Mouse (Mus musculus) frontal cortex, adult 2 months (tissue): ENCODE measurements around the gene Mrgprh. TPM values are rescaled to one million over a fixed set of nuclear protein-coding genes. Genes with fewer than 3 reads are reported as not detected.
"Not testable (repeated sequence)": the region's sequence is repeated elsewhere in the genome, so short reads cannot be mapped to it uniquely, and the experiment has no call there.

Experiments
- DNase-seq, 2 experiments: peaks; one replicate each; pipeline ENCODE4 v3.0.0; 2022; ENCODE audit warnings: low spot score in 1 of 2; ENCODE audit errors: extremely low spot score in 1 of 2
- polyA plus RNA-seq: library from polyadenylated mRNA; depleted of rRNA; stranded (reverse); fragments of >200 nt; gene quantifications from 2 replicates; pipeline ENCODE4 v1.2.3, GENCODE M21; 2012

The Mrgprh gene
- polyA plus RNA-seq, 1 experiment: 0.22 TPM

DNA sequence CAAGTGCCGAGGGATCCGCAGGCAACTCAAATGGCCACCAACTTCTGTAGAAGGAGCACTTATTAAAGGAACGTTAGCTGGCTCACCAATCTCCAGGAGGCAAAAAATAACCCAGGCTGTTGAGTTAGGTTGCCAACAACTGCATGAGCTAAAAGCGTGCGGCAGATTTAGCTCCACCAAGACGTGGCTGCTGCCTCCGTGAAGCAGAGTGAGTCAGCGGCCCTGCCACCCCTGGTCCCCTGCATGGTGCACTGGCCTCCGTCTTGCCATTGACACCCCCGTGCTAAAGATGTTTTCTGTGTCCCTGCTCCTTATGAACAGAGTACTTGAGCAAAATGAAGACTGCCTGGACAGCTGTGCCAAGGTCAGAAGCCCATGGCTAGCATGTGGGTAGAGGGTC lies 9.0 kb upstream of the Mrgprh start:
- DNase-seq: peak; percentile 77 to 82

DNA sequence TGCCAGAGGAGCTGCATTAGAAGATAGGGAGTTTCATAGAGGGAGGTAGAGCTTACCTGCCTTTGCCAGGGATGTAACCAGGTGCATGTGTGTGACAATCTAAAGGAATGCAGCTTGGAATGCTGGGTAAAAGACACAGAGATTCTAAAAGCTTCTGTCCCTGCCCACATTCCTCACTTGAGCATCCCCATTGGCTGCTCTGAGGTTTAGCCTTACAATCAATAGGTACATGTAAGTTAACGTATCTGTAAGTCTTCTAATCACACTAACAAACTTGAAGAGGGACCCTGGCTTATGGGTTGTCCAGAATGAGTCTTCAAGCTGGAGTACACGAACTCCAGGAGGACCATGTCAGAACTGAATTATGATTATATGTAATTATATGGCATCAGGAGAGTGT lies 7.8 kb upstream of the Mrgprh start, which contains the start of gene Mas1:
Gene Mas1 (minus strand): TSS at position 101 of the 400 bp plus-strand sequence.
- DNase-seq: no peak

DNA sequence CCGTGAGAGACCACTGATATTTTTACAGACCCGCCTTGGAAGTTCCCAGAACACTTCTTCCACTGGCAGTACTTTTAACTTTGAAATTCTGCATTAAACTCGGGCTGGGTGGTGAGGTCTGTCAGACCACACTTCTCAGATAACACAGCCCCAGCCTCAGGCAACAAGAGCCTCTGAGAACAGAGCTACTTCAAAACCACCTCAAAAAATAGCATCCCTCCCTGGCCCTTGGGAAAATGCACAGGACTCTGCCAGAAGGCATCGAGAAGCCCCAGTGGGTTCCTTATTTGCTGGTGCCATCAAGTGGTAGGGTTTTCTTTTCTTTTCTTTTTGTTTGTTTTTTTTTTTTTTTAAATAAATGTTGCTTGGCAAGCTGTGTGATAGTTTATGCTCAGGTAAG lies 7.2 kb upstream of the Mrgprh start:
- no peak for DNase-seq

DNA sequence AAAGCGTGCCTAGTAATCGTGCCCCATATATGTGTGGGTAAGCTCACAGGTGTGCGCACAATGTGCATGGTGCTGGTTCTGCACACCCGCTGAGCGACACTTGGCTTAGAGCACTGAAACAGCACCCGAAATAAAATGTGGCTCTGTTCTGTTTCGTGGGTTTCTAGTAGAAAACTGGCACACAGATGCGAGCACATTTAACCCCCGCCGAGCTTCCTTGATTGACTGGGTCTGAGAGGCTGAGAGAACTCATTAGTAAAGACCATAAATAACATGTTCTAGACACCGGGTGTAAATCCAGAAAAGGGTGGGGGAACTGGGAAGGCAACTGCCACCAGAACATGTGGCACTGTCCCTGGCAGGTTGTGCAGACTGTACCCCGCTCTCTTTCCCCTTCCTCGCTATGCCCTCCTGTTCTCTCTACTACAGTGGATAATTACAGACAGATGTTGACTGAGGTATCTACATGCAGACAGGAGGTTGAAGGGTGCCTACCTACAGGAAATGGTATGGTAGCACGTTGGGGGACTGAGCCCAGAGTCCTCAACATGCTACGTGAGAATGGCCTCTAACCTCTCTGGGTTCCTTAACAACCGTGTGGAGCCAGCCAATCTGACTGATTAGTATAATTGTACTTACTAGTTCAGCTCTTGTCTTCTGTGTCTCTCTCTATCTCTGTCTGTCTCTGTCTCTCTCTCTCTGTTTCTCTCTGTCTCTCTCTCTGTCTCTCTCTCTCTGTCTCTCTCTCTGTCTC lies 3.4 kb upstream of the Mrgprh start:
- DNase-seq: peak; percentile 52 to 68

DNA sequence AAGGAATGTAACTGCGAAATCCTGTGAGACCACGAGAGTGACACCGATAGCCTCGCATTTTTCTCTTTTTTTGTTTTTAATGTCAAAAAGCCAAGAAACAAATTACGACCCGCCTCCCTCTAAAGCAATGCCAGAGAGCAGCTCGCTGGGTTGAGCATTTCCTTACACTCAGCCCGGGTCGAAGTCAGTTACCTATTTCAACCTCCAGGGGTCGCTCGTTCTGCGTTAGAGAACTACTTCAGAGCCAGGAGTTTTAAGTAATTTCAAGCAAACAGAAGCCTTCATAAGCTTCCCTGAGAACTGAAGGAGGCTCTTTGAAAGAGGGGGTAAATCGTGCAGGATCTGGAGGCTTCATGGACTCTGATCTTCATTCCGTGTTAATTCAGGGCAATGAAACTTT lies 4.3 kb downstream of the Mrgprh start:
- peak; percentile 69 to 96 for DNase-seq

DNA sequence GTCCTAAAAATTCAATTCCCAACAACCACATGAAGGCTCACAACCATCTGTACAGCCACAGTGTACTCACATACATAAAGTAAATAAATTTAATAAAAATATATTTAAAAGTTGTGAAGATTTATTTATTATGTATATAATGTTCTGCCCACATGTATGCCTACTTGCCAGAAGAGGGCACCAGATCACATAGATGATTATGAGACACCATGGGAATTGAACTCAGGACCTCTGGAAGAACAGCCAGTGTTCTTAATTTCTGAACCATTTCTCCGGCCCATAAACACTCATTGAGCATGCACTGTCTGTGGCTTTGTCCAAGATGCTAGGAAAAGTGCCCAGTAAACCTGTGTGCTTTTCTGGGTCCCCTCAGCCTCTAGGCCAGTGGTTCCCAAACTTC lies 5.4 kb downstream of the Mrgprh start:
- DNase-seq: no peak

DNA sequence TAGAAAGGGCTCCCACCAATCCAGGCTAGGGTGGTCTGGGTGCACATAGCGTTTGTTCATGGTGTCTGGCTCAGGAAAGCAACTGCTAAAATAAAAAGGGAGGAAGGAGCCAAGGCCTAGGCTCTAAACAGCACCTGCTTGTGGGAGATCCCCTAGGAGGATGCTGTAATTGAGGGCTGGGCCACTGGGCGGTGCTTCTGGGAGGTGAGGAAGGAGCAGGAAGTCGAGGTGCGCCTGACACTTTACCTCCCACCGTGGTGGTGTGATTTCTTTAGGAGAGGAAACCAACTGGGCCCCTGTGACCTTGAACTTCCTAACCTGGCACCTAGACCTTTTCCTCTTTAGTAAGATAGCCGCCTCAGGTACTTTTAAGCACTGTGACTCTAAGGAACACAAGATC lies 10.8 kb downstream of the Mrgprh start:
- DNase-seq: no peak

DNA sequence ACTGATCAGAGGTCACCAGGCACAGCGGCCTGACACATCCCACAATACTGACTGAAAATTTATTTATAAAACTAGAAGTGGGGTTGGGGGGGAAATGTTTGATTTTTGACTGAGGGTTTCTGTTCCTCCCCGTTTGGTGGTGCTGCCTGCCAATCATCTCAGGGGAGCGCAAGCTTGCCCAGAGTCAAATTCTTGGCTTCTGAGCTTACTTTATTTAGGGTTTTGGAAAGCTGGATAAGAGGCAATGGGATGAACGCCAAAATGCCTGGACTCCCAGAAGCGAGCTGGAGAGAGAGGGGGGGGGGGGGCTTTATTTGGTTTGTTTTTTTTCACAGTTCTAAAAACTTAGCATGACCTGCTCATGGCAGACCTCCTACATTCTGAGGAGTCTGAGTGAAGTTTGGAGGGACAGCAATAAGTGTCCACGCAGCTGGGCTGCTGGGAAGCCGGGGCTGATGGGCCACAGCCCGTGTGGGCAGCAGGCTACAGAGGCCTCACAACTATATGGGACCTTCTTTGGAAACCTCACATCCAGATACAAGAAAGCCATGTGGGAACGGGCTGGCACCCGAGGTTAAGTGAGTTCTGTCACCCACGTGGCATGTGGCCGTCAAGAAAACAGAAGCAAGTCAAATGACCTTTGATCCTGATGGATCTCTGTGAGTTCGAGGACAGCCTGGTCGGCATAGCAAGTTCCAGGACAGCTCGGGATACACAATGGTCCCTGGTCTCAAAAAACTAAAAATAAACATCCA lies 11.4 kb downstream of the Mrgprh start:
- DNase-seq: no peak

DNA sequence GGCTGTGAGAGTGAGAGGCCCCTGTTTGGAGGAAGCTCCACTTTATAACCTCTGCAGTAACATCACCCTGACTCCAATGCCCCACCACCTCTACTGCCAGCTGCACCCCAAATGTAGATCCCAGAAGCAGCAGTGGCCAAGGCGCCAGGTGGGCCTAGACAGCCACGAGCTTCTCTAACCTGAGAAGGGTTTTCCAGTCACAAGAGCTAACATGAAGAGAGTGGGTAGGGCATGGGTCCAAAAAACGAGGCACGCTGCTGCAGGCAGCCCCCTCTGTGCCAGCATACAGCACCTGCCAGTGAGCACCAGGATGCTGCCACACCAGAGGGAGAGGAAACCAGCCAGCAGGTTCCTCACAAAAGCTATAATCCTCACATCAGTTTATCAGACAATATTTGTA lies 15.2 kb downstream of the Mrgprh start:
- DNase-seq: no peak

DNA sequence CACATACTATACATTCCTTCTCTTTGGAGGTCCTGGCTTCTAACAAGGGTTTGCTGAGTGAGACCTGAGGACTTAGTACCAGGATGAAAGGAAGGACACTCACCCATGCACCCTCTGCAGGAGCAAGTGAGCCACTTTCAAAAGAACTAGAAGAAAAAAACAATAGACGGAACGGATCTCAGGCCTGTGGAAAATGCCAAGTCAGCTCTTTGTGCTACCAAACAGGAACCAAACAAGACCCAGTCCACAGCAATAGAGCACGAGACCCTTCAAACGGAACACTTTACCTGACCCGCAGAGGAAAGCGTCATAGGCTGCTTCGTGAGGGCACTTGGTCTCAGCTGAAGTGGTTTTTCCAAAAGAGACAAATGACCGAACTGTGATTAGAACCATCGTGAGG lies 16.2 kb downstream of the Mrgprh start:
- no peak for DNase-seq

DNA sequence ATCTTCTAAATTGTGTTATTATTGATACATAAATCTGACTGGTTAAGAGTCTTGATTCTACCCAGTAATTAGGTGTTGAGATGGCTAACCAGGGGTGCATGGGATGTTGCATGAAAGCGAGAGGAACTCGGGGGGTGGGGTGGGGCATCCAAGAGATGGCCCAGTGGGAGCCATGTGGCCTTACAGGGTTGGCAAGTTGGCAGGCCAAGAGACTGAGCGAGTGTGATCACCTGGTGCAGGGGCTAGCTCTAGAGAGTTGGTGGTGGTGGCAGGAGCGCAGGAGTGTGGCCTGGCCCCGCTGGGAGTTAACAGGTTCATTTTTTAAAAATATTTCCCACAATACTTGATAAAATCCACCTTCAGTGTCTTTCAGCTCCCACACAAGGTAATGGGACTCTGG lies 21.8 kb downstream of the Mrgprh start:
- no peak for DNase-seq

DNA sequence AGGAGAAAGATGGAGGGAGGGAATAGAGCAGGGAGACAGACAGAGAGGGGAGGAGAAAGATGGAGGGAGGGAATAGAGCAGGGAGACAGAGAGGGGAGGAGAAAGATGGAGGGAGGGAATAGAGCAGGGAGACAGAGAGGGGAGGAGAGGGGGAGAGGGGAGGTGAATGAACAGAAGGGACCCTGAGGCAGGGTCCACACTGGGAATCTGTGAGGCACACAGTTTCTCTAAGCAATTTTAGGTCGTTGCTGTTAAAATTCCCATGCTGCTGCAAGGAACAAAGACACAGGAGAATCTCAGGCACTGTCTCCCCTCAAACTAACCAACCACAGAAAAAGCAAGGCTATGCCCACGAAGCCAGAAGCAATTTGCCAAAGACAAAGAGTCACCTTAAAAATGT lies 22.8 kb downstream of the Mrgprh start:
- not testable (repeated sequence) for DNase-seq

DNA sequence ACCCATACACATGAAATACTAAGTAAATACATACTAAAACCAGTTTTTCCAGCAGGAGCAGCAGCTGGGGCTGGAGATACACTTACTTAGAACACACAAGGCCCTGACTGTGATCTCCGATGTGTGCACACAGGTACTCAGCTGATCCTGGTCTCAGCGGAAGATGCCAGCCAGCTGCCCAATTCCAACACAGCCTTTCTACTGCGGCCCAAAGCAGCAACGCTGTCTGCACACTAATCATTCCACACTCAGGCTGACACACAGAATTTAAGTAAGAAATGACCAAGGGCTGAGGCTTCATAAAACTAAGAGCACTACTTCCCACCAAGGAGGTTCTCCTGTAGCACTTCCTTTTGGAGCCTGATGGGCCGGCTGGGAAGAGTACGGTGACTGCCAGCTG lies 26.5 kb downstream of the Mrgprh start:
- no peak for DNase-seq

DNA sequence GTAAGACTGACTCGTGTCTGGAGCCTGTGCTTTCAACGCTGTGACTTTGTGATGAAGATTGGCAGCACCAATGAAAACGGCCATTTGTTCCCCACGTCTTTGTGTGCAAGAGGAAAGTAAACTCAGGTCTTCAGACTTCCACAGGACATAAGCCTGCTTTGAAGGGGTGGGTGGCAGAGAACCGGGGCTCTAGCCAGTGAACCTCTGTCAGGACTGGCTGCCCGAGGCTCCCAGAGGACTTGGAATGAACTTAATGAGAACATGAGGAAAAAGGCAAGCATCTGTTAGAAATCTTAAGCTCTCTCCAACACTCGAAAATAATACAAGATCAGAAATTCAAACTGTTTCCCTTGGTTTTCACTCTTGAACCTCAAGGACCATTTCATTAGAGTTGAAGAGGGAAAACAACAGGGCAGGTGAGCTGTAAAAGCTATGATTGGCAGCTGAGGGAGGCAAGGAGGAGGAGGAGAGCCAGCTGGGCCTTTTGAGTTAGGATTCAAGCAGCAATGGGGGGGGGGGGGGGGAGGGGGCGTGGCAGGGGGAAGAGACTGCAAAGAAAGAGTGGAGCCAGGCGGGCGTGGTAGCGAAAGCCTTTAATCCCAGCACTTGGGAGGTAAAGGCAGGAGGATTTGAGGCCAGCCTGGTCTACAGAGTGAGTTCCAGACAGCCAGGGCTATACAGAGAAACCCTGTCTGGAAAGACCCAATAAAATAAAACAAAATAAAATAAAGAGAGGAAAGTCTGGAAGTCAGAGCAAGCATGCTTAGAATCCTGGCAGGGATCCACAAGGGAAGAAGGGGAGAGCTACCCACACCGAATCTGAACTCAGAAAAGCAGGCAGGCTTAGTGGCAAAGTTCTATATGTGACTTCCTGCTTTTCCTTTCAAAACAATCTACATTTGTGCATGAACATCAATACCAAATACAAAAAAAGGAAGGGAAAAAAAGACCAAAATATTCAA lies 27.8 kb downstream of the Mrgprh start:
- DNase-seq: no peak

DNA sequence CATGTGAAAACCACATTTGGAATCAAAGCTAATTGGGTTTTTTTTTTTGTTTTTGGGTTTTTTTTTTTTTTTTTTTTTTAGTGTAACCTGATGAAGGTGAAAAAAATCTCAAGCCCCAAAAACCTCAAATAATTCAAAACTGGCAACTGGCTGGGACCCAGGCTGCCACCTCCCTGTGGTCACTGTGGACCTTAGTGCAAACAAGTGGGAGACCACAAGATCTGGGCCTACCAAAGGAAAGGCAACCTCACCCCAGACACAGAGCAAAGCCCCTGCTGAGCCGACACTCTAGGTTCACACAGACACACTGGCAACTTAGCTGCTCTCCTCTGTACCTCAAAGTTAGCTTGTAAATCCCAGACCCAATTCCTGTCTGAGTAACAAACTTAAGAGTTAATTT lies 28.5 kb downstream of the Mrgprh start:
- no peak for DNase-seq

DNA sequence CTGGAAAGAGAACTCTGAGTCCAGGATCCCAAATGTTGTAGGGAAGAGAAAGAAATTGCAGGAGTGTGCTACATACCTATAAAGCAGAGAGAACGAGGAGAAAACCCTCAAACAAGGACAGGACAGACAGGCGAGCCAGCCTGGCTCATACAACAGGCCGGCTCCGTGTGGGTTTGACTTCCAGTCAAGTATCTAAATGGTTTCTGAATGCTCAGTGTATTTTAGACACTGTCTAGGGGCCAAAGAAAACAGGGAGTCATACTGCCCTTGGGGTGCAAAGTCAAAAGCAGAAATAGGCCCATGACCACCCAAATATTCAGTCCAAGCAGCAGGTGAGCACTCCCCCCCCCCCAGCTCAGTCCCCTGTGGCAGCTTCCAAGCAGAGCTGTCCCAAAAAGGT lies 30.0 kb downstream of the Mrgprh start:
- no peak for DNase-seq

DNA sequence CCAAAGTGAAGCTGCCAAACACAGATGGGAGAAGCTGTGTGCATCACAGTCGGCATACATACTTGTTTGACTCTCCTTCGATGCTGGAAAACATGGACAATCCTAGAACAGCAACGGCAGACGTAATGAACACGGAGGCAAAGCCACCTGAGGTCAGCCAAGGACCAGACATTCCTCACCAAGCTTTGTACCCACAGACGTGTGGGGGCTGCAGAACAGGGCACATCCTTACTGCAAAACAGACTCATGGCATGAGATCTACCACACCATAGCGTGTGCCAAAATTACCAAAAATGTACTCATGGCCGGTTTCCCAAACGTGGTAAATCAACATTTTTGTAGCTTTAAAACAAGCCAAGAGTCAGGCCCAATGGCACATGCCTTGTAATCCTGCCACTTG lies 30.6 kb downstream of the Mrgprh start:
- DNase-seq: peak; percentile 15 to 27

DNA sequence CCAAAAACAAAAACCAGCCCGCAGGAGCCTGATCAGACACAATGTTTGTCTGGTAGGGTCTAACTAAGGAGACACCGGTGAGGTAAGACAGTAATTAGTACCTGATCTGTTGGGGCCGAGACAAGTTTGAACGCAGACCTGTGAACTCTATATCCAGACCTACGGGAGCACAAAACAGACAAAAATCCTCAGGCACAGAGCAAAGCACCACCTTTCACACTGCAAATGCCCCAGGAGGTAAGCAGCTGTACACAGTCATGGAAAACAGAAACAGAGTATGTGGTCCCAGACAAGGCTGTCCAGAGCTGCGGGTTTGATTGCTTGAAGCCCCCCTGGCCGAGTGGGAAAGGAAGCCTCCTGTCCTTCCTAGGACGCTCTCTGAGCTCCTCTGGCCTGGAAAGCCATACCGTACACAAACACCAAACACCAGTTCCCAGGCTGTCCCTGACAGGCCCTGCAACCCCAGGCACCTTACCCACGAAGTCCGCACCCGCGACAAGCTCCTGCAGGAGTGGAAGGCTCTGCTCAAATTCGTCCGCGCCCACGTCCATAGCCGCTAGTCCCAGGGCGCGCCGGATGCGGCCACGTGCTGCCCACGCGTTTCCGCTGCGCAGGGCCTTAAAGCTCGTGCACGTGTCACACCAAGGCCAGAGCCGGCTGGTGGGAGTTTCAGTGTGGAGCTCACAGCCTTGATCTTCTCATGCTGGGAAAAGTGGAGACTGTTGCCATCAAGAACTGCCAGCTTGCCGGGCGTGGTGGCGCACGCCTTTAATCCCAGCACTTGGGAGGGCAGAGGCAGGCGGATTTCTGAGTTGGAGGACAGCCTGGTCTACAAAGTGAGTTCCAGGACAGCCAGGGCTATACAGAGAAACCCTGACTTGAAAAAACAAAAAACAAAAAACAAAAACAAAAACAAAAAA lies 33.8 kb downstream of the Mrgprh start, which contains the start of gene Pnldc1:
Gene Pnldc1 (minus strand): TSS at position 870 of the 920 bp plus-strand sequence.
- DNase-seq: no peak

DNA sequence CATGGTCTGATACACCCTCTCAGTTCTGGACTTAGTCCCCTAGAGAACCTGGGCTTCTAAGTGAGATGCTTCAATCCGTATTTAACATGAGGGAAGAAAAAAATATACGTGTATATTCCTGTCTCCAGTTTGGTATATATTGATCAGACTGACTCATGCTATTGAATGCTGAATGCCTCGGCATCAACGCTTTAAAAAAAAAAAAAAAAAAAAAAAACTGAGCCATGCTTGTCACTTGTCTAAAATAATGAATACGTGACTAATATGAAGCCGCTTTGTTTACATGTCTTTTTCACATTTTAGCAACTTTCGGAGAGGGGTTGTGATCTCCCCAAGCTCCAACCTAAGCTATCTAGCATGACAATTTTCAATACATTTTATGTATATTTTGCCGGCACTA lies 34.6 kb downstream of the Mrgprh start:
- DNase-seq: no peak

DNA sequence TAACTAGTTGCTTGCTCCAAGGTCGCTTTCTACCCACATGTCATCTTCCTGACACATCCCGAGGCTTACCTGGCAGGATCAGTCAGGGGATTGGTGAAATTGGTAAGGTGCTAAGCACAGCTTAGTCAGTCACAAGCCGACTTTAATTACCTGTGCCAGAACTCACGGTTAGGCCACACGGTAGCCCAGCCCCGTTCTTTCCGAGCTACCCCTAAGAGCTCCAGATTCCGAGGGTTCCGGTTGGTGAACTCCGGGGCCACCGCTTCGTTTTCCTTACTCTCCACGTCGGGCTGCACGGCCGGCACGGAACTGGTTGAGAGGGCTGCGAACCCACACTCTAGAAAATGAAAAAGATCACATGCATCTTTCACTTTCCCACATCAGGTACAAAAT lies 39.6 kb downstream of the Mrgprh start, which contains the start of gene Tcp1:
Gene Tcp1 (plus strand): TSS at position 214 of the 393 bp plus-strand sequence.
- DNase-seq: no peak
